9 mouse cellular contexts compared by ENCODE assay signal in the genomic region with DNA sequence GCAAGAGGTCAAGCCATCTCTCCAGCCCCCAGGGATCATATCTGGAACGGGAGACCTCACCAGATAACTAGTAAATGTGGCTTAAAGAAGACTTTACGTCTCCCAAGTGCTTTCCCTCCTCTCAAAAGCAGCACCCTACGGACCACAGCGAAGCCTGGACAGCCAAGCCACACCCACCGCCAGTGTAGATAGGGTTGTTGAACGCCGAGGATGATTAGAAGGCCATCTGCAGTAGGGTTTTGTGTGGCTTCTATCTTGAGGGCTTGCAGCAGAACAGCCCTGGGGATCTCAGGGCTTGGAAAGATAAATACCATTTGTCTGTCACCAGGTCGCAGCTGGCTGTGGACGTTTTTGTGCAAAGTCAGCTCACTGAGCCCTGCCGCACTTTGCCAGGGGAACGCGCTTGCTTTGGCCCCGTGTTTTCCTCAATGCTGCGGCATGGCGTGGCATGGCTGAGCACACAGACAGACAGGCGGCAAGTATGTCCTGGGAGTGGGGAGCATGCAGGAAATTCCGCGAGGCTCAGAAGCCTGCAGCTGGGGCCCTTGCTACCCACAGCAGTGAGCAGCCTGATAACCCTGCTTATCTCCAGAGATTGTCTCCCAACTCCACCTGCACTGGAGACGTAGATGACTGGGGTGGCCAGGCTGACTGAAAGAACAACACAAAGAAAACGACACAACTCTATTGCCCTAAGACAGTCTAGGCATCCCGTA. TPM values are rescaled to one million over a fixed set of nuclear protein-coding genes. Genes with fewer than 3 reads are reported as not detected.
DNase-seq lines count a peak whose midpoint lies in the region; ATAC-seq and TF ChIP-seq lines count a peak whose summit lies in the region.
"Had no signal": no experiment of that assay in that cellular context is flagged by ENCODE, and none has a peak within 500 bp of the region (broad histone marks: within the 10 kb centered on the region; RNA-seq: fewer than 3 reads in every experiment).

No protein-coding gene starts in this region.

- in situ Hi-C loops in ES-E14 (cut with MboI; ENCODE audit: low sequenced_read_pairs in 2 of 2, unreplicated experiment in 2 of 2) = loop anchor here in 1 of 2 experiments (25.0 kb wide), 1 partner anchor 805 kb away; no protein-coding TSS in a partner anchor

- H3K4me2 ChIP-seq in hindbrain, embryonic 13.5 days = peak overlapping the region; percentile 34

- H3K4me3 ChIP-seq in gastrocnemius, adult 2 months = peak overlapping the region; percentile 46
- peak overlapping the region; percentile 17 to 42; a peak in 3 of 4 replicates for H3K4me3 ChIP-seq in ES-E14 (ENCODE audit: insufficient read depth in 1 of 2, low read depth in 1 of 2, low read length in 2 of 2, poor library complexity in 1 of 2, severe bottlenecking in 1 of 2)
- no peak overlapping the region for H3K4me3 ChIP-seq in hindbrain, embryonic 13.5 days
- H3K4me3 ChIP-seq in left cerebral cortex, adult 2 months = no peak overlapping the region
- H3K4me3 ChIP-seq: myocyte had no signal

- H3K4me1 ChIP-seq in ES-E14 (ENCODE audit: control insufficient read depth in 2 of 2, insufficient read depth in 2 of 2, low read length in 2 of 2, poor library complexity in 1 of 2) = peaks cover 0 to 8% of the 10 kb centered on the region in 2 experiments; a peak in 1 of 4 replicates
- H3K4me1 ChIP-seq in hindbrain, embryonic 13.5 days (replicated peaks) = peaks cover 6% of the 10 kb centered on the region

- intact Hi-C loops in gastrocnemius, adult 2 months (cut with DNase I) = no loop called here
- intact Hi-C loops in left cerebral cortex, adult 2 months (cut with DNase I) = loop anchor here (2.0 to 5.0 kb wide), 3 partner anchors 24 to 795 kb away; no protein-coding TSS in a partner anchor

- ATAC-seq in hindbrain, embryonic 13.5 days (ENCODE audit: low FRiP score) = 0 out of 2 replicates have a peak, but pooled peaks have one; percentile 25
- peak; percentile 43; the same call in 1 of the 2 replicates for ATAC-seq in megakaryocyte progenitor cell, adult 5-6 weeks (replicated peaks; ENCODE audit: poor library complexity)

- no peaks in the 10 kb centered on the region for H3K9me3 ChIP-seq in ES-E14 (ENCODE audit: control insufficient read depth, insufficient read depth, low read depth, low read length)
- H3K9me3 ChIP-seq in hindbrain, embryonic 13.5 days = no peaks in the 10 kb centered on the region

- H3K36me3 ChIP-seq in ES-E14 (ENCODE audit: control insufficient read depth, insufficient read depth, low read length, poor library complexity, severe bottlenecking) = no peaks in the 10 kb centered on the region
- no peaks in the 10 kb centered on the region for H3K36me3 ChIP-seq in hindbrain, embryonic 13.5 days

- no peak overlapping the region for H3K9ac ChIP-seq in ES-E14 (ENCODE audit: insufficient read depth, low read depth, low read length, poor library complexity, severe bottlenecking)
- H3K9ac ChIP-seq in hindbrain, embryonic 13.5 days = no peak overlapping the region; the same call in 1 of the 2 replicates

- 62% methylated on average over 21 of the region's 21 CpGs for WGBS in hindbrain, embryonic 13.5 days

- no peak for TF ChIP-seq CTCF in gastrocnemius, adult 2 months (IDR thresholded peaks at IDR 0.05)
- no peak for TF ChIP-seq CTCF in left cerebral cortex, adult 2 months (IDR thresholded peaks at IDR 0.05)

- H3K27ac ChIP-seq in gastrocnemius, adult 2 months = no peak overlapping the region
- H3K27ac ChIP-seq in ES-E14 (ENCODE audit: insufficient read depth, low read depth, low read length, poor library complexity, severe bottlenecking) = no peak overlapping the region
- no peak overlapping the region for H3K27ac ChIP-seq in hindbrain, embryonic 13.5 days
- H3K27ac ChIP-seq in left cerebral cortex, adult 2 months = no peak overlapping the region

- H3K27me3 ChIP-seq in hindbrain, embryonic 13.5 days = no peaks in the 10 kb centered on the region

- no peak for DNase-seq in gastrocnemius, adult 2 months
- DNase-seq in gastrocnemius, postnatal 4 days (ENCODE audit: low spot score in 2 of 2) = no peak
- no peak for DNase-seq in ES-E14 (ENCODE audit: low read depth, low spot score)
- DNase-seq in left cerebral cortex, adult 2 months (ENCODE audit: extremely low spot score in 1 of 2, low spot score in 2 of 2) = no peak
- DNase-seq in ovary, postnatal 36 days (ENCODE audit: low spot score) = no peak
- no peak for DNase-seq in right cerebral cortex, postnatal 36 days (ENCODE audit: low spot score in 2 of 2)

TF ChIP-seq in ES-E14, 5 proteins besides CTCF, POLR2A, EP300 and RAD21:
- TF ChIP-seq ZNF384 (IDR thresholded peaks at IDR 0.05; ENCODE audit: low read depth, low read length) (no peak), MAFK (IDR thresholded peaks at IDR 0.05; ENCODE audit: insufficient read depth, low read depth, low read length) (no peak), CHD2 (IDR thresholded peaks at IDR 0.05; ENCODE audit: low read depth, low read length) (no peak), ZC3H11A (IDR thresholded peaks at IDR 0.05; ENCODE audit: borderline replicate concordance, low read depth, low read length) (no peak), HCFC1 (IDR thresholded peaks at IDR 0.05; ENCODE audit: borderline replicate concordance, insufficient read depth, low read length) (no peak)

RNA-seq across cellular contexts. Expression of gene 1600014C10Rik, which starts 15.9 kb away (rescaled TPM):
- total RNA-seq in gastrocnemius, adult 2 months (2021) = 10 to 100 TPM; 23.4 to 31.9 TPM
- total RNA-seq in gastrocnemius, postnatal 4 days (2021) = 10 to 100 TPM; 12.2 to 14.0 TPM
- 6.5 and 6.6 TPM in 2 replicates for total RNA-seq in ES-E14 (2012; rRNA removed)
- 26.1 and 27.5 TPM in 2 replicates for polyA plus RNA-seq in hindbrain, embryonic 13.5 days (2015; fragmentation: Nextera tagmentation; extraction: Ambion mirVana)
- total RNA-seq in megakaryocyte progenitor cell, adult 5-6 weeks (2015) = 18.8 and 19.5 TPM in 2 replicates
- 22.7 and 29.4 TPM in 2 replicates for total RNA-seq in megakaryocyte progenitor cell, adult 5-6 weeks (2017)
- 10 to 100 TPM; 20.7 to 24.0 TPM for total RNA-seq in left cerebral cortex, adult 2 months (2021)

RNA-seq across cellular contexts. Expression of gene Ccne1, which starts 59.8 kb away (rescaled TPM):
- total RNA-seq in gastrocnemius, adult 2 months (2021) = under 1 TPM; 0.20 to 0.28 TPM
- 10 to 100 TPM; 25.3 to 26.2 TPM for total RNA-seq in gastrocnemius, postnatal 4 days (2021)
- total RNA-seq in ES-E14 (2012; rRNA removed) = 194 and 278 TPM in 2 replicates
- polyA plus RNA-seq in hindbrain, embryonic 13.5 days (2015; fragmentation: Nextera tagmentation; extraction: Ambion mirVana) = 15.9 and 16.1 TPM in 2 replicates
- total RNA-seq in megakaryocyte progenitor cell, adult 5-6 weeks (2015) = 17.0 and 20.3 TPM in 2 replicates
- total RNA-seq in megakaryocyte progenitor cell, adult 5-6 weeks (2017) = 29.3 and 32.4 TPM in 2 replicates
- total RNA-seq in left cerebral cortex, adult 2 months (2021) = 10 to 100 TPM; 20.0 to 21.8 TPM

Comparison
In these comparisons a context has a peak if more than half of its experiments do, and no peak if none do; other contexts are left out.
1. RNA of gene Ccne1, which starts 59.8 kb away (total RNA-seq): 194 to 278 TPM in ES-E14, 17.0 to 32.4 TPM in megakaryocyte progenitor cell, adult 5-6 weeks, 25.3 to 26.2 TPM in gastrocnemius, postnatal 4 days and 20.0 to 21.8 TPM in left cerebral cortex, adult 2 months; 0.20 to 0.28 TPM in gastrocnemius, adult 2 months; every median in the first group is over 10 times any median in the second.
2. H3K4me3 ChIP-seq: peak in gastrocnemius, adult 2 months (single experiment) and ES-E14 (2 of 2); none in hindbrain, embryonic 13.5 days (single experiment) and left cerebral cortex, adult 2 months (single experiment).